Mouse (Mus musculus) liver, embryonic 11.5 days (tissue): ENCODE data around the gene Tmem265. TPM values are rescaled to one million over a fixed set of nuclear protein-coding genes. Genes with fewer than 3 reads are reported as not detected.

Source experiments
- ATAC-seq: fragments of 200-750 bp; cut with Nextera tagmentation; replicated peaks from 2 replicates; pipeline ENCODE4 v1.8.0; 2017; ENCODE audit warnings: moderate number of reproducible peaks, mild to moderate bottlenecking, moderate TSS enrichment, moderate library complexity; ENCODE audit not compliant: low FRiP score
- DNase-seq: peaks from one replicate; pipeline ENCODE4 v3.0.0-alpha.2; 2017; ENCODE audit warnings: low spot score
- H3K27ac ChIP-seq: fragments of 300-500 bp; sonication (generic); 2 replicates; pipeline ENCODE4 v1.5.1; 2014; ENCODE audit warnings: mild to moderate bottlenecking, low read depth, low read length, control low read depth
- H3K27me3 ChIP-seq: fragments of 300-500 bp; sonication (generic); replicated peaks from 2 replicates; pipeline ENCODE4 v1.6.1; 2014; ENCODE audit warnings: low read length, mixed read lengths; ENCODE audit not compliant: control insufficient read depth, insufficient read depth
- H3K36me3 ChIP-seq: fragments of 300-500 bp; sonication (generic); 2 replicates; pipeline ENCODE4 v1.6.1; 2014; ENCODE audit warnings: mild to moderate bottlenecking, low read length, moderate library complexity, mixed read lengths; ENCODE audit not compliant: control insufficient read depth, insufficient read depth
- H3K4me1 ChIP-seq: fragments of 300-500 bp; sonication (generic); replicated peaks from 2 replicates; pipeline ENCODE4 v1.6.1; 2014; ENCODE audit warnings: low read length, mixed read lengths; ENCODE audit not compliant: control insufficient read depth, insufficient read depth
- H3K4me2 ChIP-seq: fragments of 300-500 bp; sonication (generic); 2 replicates; pipeline ENCODE4 v1.6.1; 2014; ENCODE audit warnings: mild to moderate bottlenecking, control low read depth, moderate library complexity
- H3K4me3 ChIP-seq: fragments of 300-500 bp; sonication (generic); 2 replicates; pipeline ENCODE4 v1.5.1; 2014; ENCODE audit warnings: low read depth, low read length, control low read depth
- H3K9ac ChIP-seq: fragments of 300-500 bp; sonication (generic); 2 replicates; pipeline ENCODE4 v1.6.1; 2014; ENCODE audit warnings: low read depth, low read length, control low read depth
- H3K9me3 ChIP-seq: fragments of 300-500 bp; sonication (generic); 2 replicates; pipeline ENCODE4 v1.6.1; 2016; ENCODE audit warnings: low read length, inconsistent platforms, mixed read lengths; ENCODE audit not compliant: control insufficient read depth
- WGBS: fragments of 180-500 bp; shearing (Covaris S2); extraction: QIAGEN DNeasy Blood & Tissue Kit; methylation state at CpG from one replicate; pipeline ENCODE4 v1.1.7; 2014; 5-methylcytosine and 5-hydroxymethylcytosine counted together
- polyA plus RNA-seq: library from polyadenylated mRNA; unstranded; fragments of >200 nt; fragmentation: Nextera tagmentation; extraction: Ambion mirVana; gene quantifications from 2 replicates; pipeline ENCODE4 v1.2.1, GENCODE M21; 2014

The Tmem265 gene
- polyA plus RNA-seq, 1 experiment from 2014 or later, result 6.9 TPM

DNA sequence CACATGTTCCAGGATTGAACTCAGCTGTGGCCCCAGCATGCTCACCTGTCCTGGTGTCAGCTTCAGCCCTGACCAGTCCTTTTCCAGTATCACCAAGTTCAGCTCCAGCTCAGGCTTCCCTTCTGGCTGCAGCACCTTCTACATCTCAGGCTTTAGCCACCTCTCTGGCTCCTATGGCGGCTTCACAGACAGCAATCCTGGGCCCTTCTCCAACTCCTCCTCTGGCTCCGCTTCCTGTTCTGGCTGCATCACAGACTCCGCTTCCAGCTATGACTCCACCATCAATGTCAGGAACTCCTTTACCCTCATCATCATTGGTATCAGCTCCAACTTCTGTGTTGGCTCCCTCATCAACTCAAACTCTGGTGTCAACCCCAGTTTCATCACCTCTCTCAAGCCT is 19.5 kb upstream of the Tmem265 start:
- ATAC-seq, result no peak
- no peaks in the 10 kb centered on the region for H3K27me3 ChIP-seq
- no peaks in the 10 kb centered on the region for H3K4me1 ChIP-seq
- no peak for DNase-seq
- no peak overlapping the region for H3K4me2 ChIP-seq
- H3K4me3 ChIP-seq, result no peak overlapping the region
- H3K9me3 ChIP-seq, result no peaks in the 10 kb centered on the region
- 95% methylated on average over 3 of the region's 3 CpGs for WGBS
- H3K27ac ChIP-seq, result no peak overlapping the region
- H3K9ac ChIP-seq, result no peak overlapping the region
- H3K36me3 ChIP-seq, result peaks cover 72% of the 10 kb centered on the region

GRCm38 (mm10) chr7:127549116-127549835 is 11.9 kb upstream of the Tmem265 start:
- H3K36me3 ChIP-seq, result peaks cover 45% of the 10 kb centered on the region
- no peaks in the 10 kb centered on the region for H3K27me3 ChIP-seq
- no peak overlapping the region for H3K4me2 ChIP-seq
- ATAC-seq, result no peak
- 91% methylated on average over 15 of the region's 15 CpGs for WGBS
- no peak overlapping the region for H3K27ac ChIP-seq
- no peaks in the 10 kb centered on the region for H3K9me3 ChIP-seq
- no peak overlapping the region for H3K4me3 ChIP-seq
- H3K4me1 ChIP-seq, result no peaks in the 10 kb centered on the region
- no peak for DNase-seq
- H3K9ac ChIP-seq, result no peak overlapping the region

DNA sequence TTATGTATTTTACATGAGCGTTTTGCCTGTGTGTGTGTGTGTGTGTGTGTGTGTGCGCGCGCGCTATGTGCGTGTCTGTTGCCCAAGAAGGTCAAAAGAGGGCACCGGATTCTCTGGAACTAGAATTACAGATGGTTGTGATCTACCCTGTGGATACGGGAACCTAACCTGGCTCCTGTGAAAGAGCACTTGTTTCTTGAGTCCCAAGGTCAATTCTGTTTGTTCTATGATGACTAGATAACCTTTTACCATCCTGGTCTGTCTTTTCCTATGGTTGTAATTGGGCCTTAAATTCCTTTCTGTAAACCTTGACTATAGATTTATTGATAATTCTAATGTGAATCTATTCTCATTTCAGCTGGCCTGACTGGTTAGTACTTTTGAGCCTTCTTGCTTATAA is 9.6 kb upstream of the Tmem265 start:
- WGBS, result 92% methylated on average over 8 of the region's 8 CpGs
- DNase-seq, result no peak

GRCm38 (mm10) chr7:127560580-127560979 is 610 bp upstream of the Tmem265 start:
- ATAC-seq (no peak), DNase-seq (no peak)
- H3K4me3 ChIP-seq, result no peak overlapping the region
- no peak overlapping the region for H3K9ac ChIP-seq
- no peak overlapping the region for H3K27ac ChIP-seq
- no peak overlapping the region for H3K4me2 ChIP-seq
- no peaks in the 10 kb centered on the region for H3K4me1 ChIP-seq
- peaks cover 58% of the 10 kb centered on the region for H3K36me3 ChIP-seq
- no peaks in the 10 kb centered on the region for H3K27me3 ChIP-seq
- WGBS, result 94% methylated on average over 11 of the region's 11 CpGs
- H3K9me3 ChIP-seq, result no peaks in the 10 kb centered on the region

More for the DNA sequence above, 9.6 kb upstream of the Tmem265 start:
- peaks cover 55% of the 10 kb centered on the region for H3K36me3 ChIP-seq
- H3K4me2 ChIP-seq, result no peak overlapping the region
- H3K4me3 ChIP-seq, result no peak overlapping the region
- H3K4me1 ChIP-seq, result no peaks in the 10 kb centered on the region
- H3K27ac ChIP-seq, result no peak overlapping the region
- H3K9ac ChIP-seq, result no peak overlapping the region
- no peak for ATAC-seq
- H3K9me3 ChIP-seq, result no peaks in the 10 kb centered on the region
- H3K27me3 ChIP-seq, result no peaks in the 10 kb centered on the region

- Histone ChIP-seq H3K27ac (no peak overlapping the region), H3K9me3 (no peaks in the 10 kb centered on the region), H3K4me2 (no peak overlapping the region), H3K4me1 (no peaks in the 10 kb centered on the region), H3K4me3 (no peak overlapping the region), H3K9ac (no peak overlapping the region), H3K27me3 (no peaks in the 10 kb centered on the region), H3K36me3 (peaks cover 38% of the 10 kb centered on the region)
- DNase-seq (no peak), ATAC-seq (no peak)
- 90% methylated on average over 6 of the region's 6 CpGs for WGBS
These were observed 3.4 kb downstream of the Tmem265 start for GRCm38 (mm10) chr7:127564381-127565150.

GRCm38 (mm10) chr7:127572895-127573471 is 11.8 kb downstream of the Tmem265 start, which contains the start of gene Phkg2:
Gene Phkg2, plus strand, starts transcription at chr7:127573340.
- peaks cover 6% of the 10 kb centered on the region; the same call in 1 of the 2 replicates for H3K36me3 ChIP-seq
- H3K9ac ChIP-seq, result peak within 1 kb of the TSS; percentile 80
- under 1% methylated on average over 17 of the region's 17 CpGs for WGBS
- H3K4me1 ChIP-seq, result peaks cover 10% of the 10 kb centered on the region
- peak within 1 kb of the TSS; percentile 84 for H3K4me2 ChIP-seq
- peak within 1 kb of the TSS; percentile 90 for H3K4me3 ChIP-seq
- peak; percentile 83 for DNase-seq
- ATAC-seq, result peak; percentile 99
- H3K9me3 ChIP-seq, result no peaks in the 10 kb centered on the region
- no peaks in the 10 kb centered on the region for H3K27me3 ChIP-seq
- H3K27ac ChIP-seq, result peak within 1 kb of the TSS; percentile 67

GRCm38 (mm10) chr7:127573503-127574008 is 12.4 kb downstream of the Tmem265 start:
- Histone ChIP-seq H3K9ac (peak overlapping the region; percentile 80), H3K9me3 (no peaks in the 10 kb centered on the region), H3K4me3 (peak overlapping the region; percentile 90), H3K4me2 (peak overlapping the region; percentile 84), H3K27ac (peak overlapping the region; percentile 67), H3K27me3 (no peaks in the 10 kb centered on the region), H3K4me1 (peaks cover 10% of the 10 kb centered on the region), H3K36me3 (peaks cover 6% of the 10 kb centered on the region; the same call in 1 of the 2 replicates)
- peak; percentile 58 for ATAC-seq
- DNase-seq, result no peak
- WGBS, result 1% methylated on average over 27 of the region's 28 CpGs

DNA sequence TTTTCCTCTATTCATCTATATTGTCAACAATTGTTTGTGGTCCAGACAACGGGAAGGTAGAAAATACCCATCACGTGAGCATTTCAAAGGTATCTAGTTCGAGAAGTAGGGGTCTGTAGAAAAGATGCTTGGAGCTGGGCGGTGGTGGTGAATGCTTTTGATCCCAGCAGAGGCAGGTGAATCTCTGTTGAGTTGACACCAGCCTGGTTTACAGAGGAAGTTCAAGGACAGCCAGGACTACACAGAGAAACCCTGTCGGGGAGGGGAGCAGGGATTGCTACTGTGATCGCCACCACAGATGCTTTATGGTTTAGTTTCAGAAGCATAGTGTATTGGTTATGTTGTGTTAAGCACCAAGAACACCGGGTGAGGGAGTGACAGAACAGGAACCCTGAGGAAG is 12.9 kb downstream of the Tmem265 start:
- no peaks in the 10 kb centered on the region for H3K9me3 ChIP-seq
- peaks cover 10% of the 10 kb centered on the region for H3K4me1 ChIP-seq
- H3K36me3 ChIP-seq, result 0 out of 2 replicates have a peak, but pooled peaks cover 2% of the 10 kb centered on the region
- peak overlapping the region; percentile 80 for H3K9ac ChIP-seq
- no peaks in the 10 kb centered on the region for H3K27me3 ChIP-seq
- peak overlapping the region; percentile 84 for H3K4me2 ChIP-seq
- no peak for ATAC-seq
- 15% methylated on average over 7 of the region's 7 CpGs for WGBS
- H3K4me3 ChIP-seq, result peak overlapping the region; percentile 90
- H3K27ac ChIP-seq, result peak overlapping the region; percentile 67
- no peak for DNase-seq
